Mouse (Mus musculus): ENCODE results near the gene Sar1b. TPM values are rescaled to one million over a fixed set of nuclear protein-coding genes. Genes with fewer than 3 reads are reported as not detected.

Sar1b gene
- polyA plus RNA-seq, 1 experiment from 2014 or later, result 90.5 TPM

- no peak overlapping the region for H3K4me2 ChIP-seq (replicated peaks)
- H3K27ac ChIP-seq, result no peak overlapping the region
- no peak for ATAC-seq (ENCODE audit: low FRiP score, low read depth)
- WGBS, result 35% methylated on average over 6 of the region's 6 CpGs
- H3K27me3 ChIP-seq, result no peaks in the 10 kb centered on the region
- no peaks in the 10 kb centered on the region for H3K4me1 ChIP-seq
- peaks cover 65% of the 10 kb centered on the region for H3K36me3 ChIP-seq
- H3K9ac ChIP-seq, result no peak overlapping the region
- H3K4me3 ChIP-seq, result no peak overlapping the region
- no peaks in the 10 kb centered on the region for H3K9me3 ChIP-seq
Observed at GRCm38 (mm10) chr11:51817756-51818155, 54.3 kb downstream of the Sar1b start.

- 85% methylated on average over 4 of the region's 4 CpGs for WGBS
Observed at GRCm38 (mm10) chr11:51818837-51819236, 55.4 kb downstream of the Sar1b start.

GRCm38 (mm10) chr11:51819964-51820363 is 56.5 kb downstream of the Sar1b start:
- ATAC-seq (ENCODE audit: low FRiP score, low read depth), result no peak
- H3K9ac ChIP-seq, result no peak overlapping the region
- 70% methylated on average over 3 of the region's 3 CpGs for WGBS
- H3K4me3 ChIP-seq, result no peak overlapping the region
- no peaks in the 10 kb centered on the region for H3K4me1 ChIP-seq
- no peak overlapping the region for H3K27ac ChIP-seq
- no peak overlapping the region for H3K4me2 ChIP-seq (replicated peaks)
- peaks cover 63% of the 10 kb centered on the region for H3K36me3 ChIP-seq
- H3K9me3 ChIP-seq, result no peaks in the 10 kb centered on the region
- no peaks in the 10 kb centered on the region for H3K27me3 ChIP-seq

More at GRCm38 (mm10) chr11:51818837-51819236, 55.4 kb downstream of the Sar1b start:
- no peak overlapping the region for H3K4me2 ChIP-seq (replicated peaks)
- no peak for ATAC-seq (ENCODE audit: low FRiP score, low read depth)
- H3K36me3 ChIP-seq, result peaks cover 60% of the 10 kb centered on the region
- H3K27me3 ChIP-seq, result no peaks in the 10 kb centered on the region
- H3K27ac ChIP-seq, result no peak overlapping the region
- no peak overlapping the region for H3K9ac ChIP-seq
- no peak overlapping the region for H3K4me3 ChIP-seq
- no peaks in the 10 kb centered on the region for H3K4me1 ChIP-seq
- H3K9me3 ChIP-seq, result no peaks in the 10 kb centered on the region

GRCm38 (mm10) chr11:51820861-51821260 is 57.4 kb downstream of the Sar1b start:
- Histone ChIP-seq H3K27ac (no peak overlapping the region), H3K4me2 (replicated peaks) (no peak overlapping the region), H3K9ac (no peak overlapping the region), H3K36me3 (peaks cover 68% of the 10 kb centered on the region), H3K4me1 (no peaks in the 10 kb centered on the region), H3K27me3 (no peaks in the 10 kb centered on the region), H3K9me3 (no peaks in the 10 kb centered on the region), H3K4me3 (no peak overlapping the region)
- 40% methylated on average over 11 of the region's 11 CpGs for WGBS
- ATAC-seq (ENCODE audit: low FRiP score, low read depth), result no peak

- Histone ChIP-seq H3K36me3 (peaks cover 71% of the 10 kb centered on the region), H3K4me1 (no peaks in the 10 kb centered on the region)
- 23% methylated on average over 4 of the region's 4 CpGs for WGBS
Observed at GRCm38 (mm10) chr11:51822736-51823135, 59.2 kb downstream of the Sar1b start.

GRCm38 (mm10) chr11:51823271-51823670 is 59.8 kb downstream of the Sar1b start:
- Histone ChIP-seq H3K4me3 (no peak overlapping the region), H3K9ac (no peak overlapping the region), H3K4me2 (replicated peaks) (no peak overlapping the region), H3K27me3 (no peaks in the 10 kb centered on the region), H3K4me1 (no peaks in the 10 kb centered on the region), H3K36me3 (peaks cover 72% of the 10 kb centered on the region), H3K27ac (no peak overlapping the region), H3K9me3 (no peaks in the 10 kb centered on the region)
- no peak for ATAC-seq (ENCODE audit: low FRiP score, low read depth)
- 82% methylated on average over 11 of the region's 11 CpGs for WGBS

More at GRCm38 (mm10) chr11:51822736-51823135, 59.2 kb downstream of the Sar1b start:
- Histone ChIP-seq H3K27me3 (no peaks in the 10 kb centered on the region), H3K4me3 (no peak overlapping the region), H3K4me2 (replicated peaks) (no peak overlapping the region), H3K9me3 (no peaks in the 10 kb centered on the region), H3K9ac (no peak overlapping the region; the same call in 1 of the 2 replicates), H3K27ac (no peak overlapping the region)
- no peak for ATAC-seq (ENCODE audit: low FRiP score, low read depth)

GRCm38 (mm10) chr11:51823963-51824753 is 60.7 kb downstream of the Sar1b start:
- 92% methylated on average over 3 of the region's 3 CpGs for WGBS
- Histone ChIP-seq H3K4me2 (replicated peaks) (no peak overlapping the region), H3K4me3 (no peak overlapping the region), H3K9ac (no peak overlapping the region), H3K36me3 (peaks cover 74% of the 10 kb centered on the region), H3K27ac (no peak overlapping the region), H3K27me3 (no peaks in the 10 kb centered on the region), H3K4me1 (no peaks in the 10 kb centered on the region), H3K9me3 (no peaks in the 10 kb centered on the region)
- ATAC-seq (ENCODE audit: low FRiP score, low read depth), result no peak

GRCm38 (mm10) chr11:51824867-51825424 is 61.5 kb downstream of the Sar1b start:
- H3K4me3 ChIP-seq, result no peak overlapping the region
- no peak for ATAC-seq (ENCODE audit: low FRiP score, low read depth)
- no peak overlapping the region for H3K4me2 ChIP-seq (replicated peaks)
- 81% methylated on average over 19 of the region's 19 CpGs for WGBS
- H3K4me1 ChIP-seq, result no peaks in the 10 kb centered on the region
- no peaks in the 10 kb centered on the region for H3K27me3 ChIP-seq
- peaks cover 70% of the 10 kb centered on the region for H3K36me3 ChIP-seq
- H3K9me3 ChIP-seq, result no peaks in the 10 kb centered on the region
- no peak overlapping the region for H3K27ac ChIP-seq
- H3K9ac ChIP-seq, result no peak overlapping the region

GRCm38 (mm10) chr11:51831962-51832909 is 68.7 kb downstream of the Sar1b start:
- Histone ChIP-seq H3K27ac (no peak overlapping the region), H3K4me3 (no peak overlapping the region), H3K4me2 (replicated peaks) (no peak overlapping the region), H3K9me3 (no peaks in the 10 kb centered on the region), H3K27me3 (no peaks in the 10 kb centered on the region), H3K4me1 (0 out of 2 replicates have a peak, but pooled peaks cover 3% of the 10 kb centered on the region), H3K36me3 (peaks cover 54% of the 10 kb centered on the region), H3K9ac (no peak overlapping the region)
- ATAC-seq (ENCODE audit: low FRiP score, low read depth), result no peak
- 65% methylated on average over 3 of the region's 4 CpGs for WGBS

GRCm38 (mm10) chr11:51832992-51833391 is 69.5 kb downstream of the Sar1b start:
- no peaks in the 10 kb centered on the region for H3K27me3 ChIP-seq
- H3K27ac ChIP-seq, result no peak overlapping the region
- no peak overlapping the region for H3K9ac ChIP-seq
- no peak overlapping the region for H3K4me3 ChIP-seq
- H3K4me1 ChIP-seq, result 0 out of 2 replicates have a peak, but pooled peaks cover 4% of the 10 kb centered on the region
- no peak overlapping the region for H3K4me2 ChIP-seq (replicated peaks)
- H3K36me3 ChIP-seq, result peaks cover 48% of the 10 kb centered on the region
- no peaks in the 10 kb centered on the region for H3K9me3 ChIP-seq
- ATAC-seq (ENCODE audit: low FRiP score, low read depth), result no peak
- 76% methylated on average over 5 of the region's 5 CpGs for WGBS

GRCm38 (mm10) chr11:51833393-51834066 is 70.0 kb downstream of the Sar1b start:
- Histone ChIP-seq H3K27me3 (no peaks in the 10 kb centered on the region), H3K9ac (no peak overlapping the region), H3K4me3 (no peak overlapping the region), H3K4me2 (replicated peaks) (no peak overlapping the region), H3K27ac (no peak overlapping the region), H3K9me3 (no peaks in the 10 kb centered on the region), H3K36me3 (peaks cover 49% of the 10 kb centered on the region), H3K4me1 (0 out of 2 replicates have a peak, but pooled peaks cover 4% of the 10 kb centered on the region)
- ATAC-seq (ENCODE audit: low FRiP score, low read depth), result no peak
- 89% methylated on average over 10 of the region's 10 CpGs for WGBS
